Mouse (Mus musculus): ENCODE measurements around the gene Ercc6. TPM values are rescaled to one million over a fixed set of nuclear protein-coding genes. Genes with fewer than 3 reads are reported as not detected.

Ercc6 gene
- total RNA-seq, 1 experiment = 23.0 TPM

DNA sequence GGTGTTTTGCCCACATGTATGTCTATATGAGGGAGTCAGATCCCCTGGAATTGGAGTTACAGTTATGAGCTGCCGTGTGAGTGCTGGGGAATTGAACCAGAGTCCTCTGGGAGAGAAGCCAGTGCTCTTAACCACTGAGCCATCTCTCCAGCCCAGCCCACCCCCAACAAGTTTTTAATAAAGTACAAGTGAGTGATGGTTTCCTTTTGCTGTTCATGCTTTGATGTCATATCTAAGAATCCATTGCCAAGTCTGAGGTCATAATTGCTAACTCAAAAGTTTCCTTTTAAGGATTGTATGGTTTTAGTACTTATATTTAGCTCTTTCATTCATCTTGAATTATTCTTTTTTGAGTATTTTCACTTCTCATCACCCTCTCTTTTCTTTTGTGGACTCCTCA is 9.4 kb upstream of the Ercc6 start:
- Histone ChIP-seq H3K4me3 (ENCODE audit: insufficient read depth in 1 of 2, low read depth in 1 of 2, low read length in 2 of 2, poor library complexity in 1 of 2, severe bottlenecking in 1 of 2) (no peak overlapping the region), H3K9me3 (ENCODE audit: control insufficient read depth, insufficient read depth, low read depth, low read length) (no peaks in the 10 kb centered on the region), H3K4me1 (ENCODE audit: control insufficient read depth in 2 of 2, insufficient read depth in 2 of 2, low read length in 2 of 2, poor library complexity in 1 of 2) (no peaks in the 10 kb centered on the region), H3K9ac (ENCODE audit: insufficient read depth, low read depth, low read length, poor library complexity, severe bottlenecking) (no peak overlapping the region), H3K36me3 (ENCODE audit: control insufficient read depth, insufficient read depth, low read length, poor library complexity, severe bottlenecking) (no peaks in the 10 kb centered on the region), H3K27ac (ENCODE audit: insufficient read depth, low read depth, low read length, poor library complexity, severe bottlenecking) (no peak overlapping the region)
- in situ Hi-C loops (cut with MboI; ENCODE audit: low sequenced_read_pairs in 2 of 2, unreplicated experiment in 2 of 2) = no loop called here
- DNase-seq (ENCODE audit: low read depth, low spot score) = no peak
- no peak for TF ChIP-seq ZC3H11A (IDR thresholded peaks at IDR 0.05; ENCODE audit: borderline replicate concordance, low read depth, low read length)
- TF ChIP-seq CHD2 (IDR thresholded peaks at IDR 0.05; ENCODE audit: low read depth, low read length) = no peak
- TF ChIP-seq MAFK (IDR thresholded peaks at IDR 0.05; ENCODE audit: insufficient read depth, low read depth, low read length) = no peak
- TF ChIP-seq HCFC1 (IDR thresholded peaks at IDR 0.05; ENCODE audit: borderline replicate concordance, insufficient read depth, low read length) = no peak
- no peak for TF ChIP-seq ZNF384 (IDR thresholded peaks at IDR 0.05; ENCODE audit: low read depth, low read length)

- no peak for TF ChIP-seq MAFK (IDR thresholded peaks at IDR 0.05; ENCODE audit: insufficient read depth, low read depth, low read length)
- DNase-seq (ENCODE audit: low read depth, low spot score) = no peak
- Histone ChIP-seq H3K36me3 (ENCODE audit: control insufficient read depth, insufficient read depth, low read length, poor library complexity, severe bottlenecking) (no peaks in the 10 kb centered on the region), H3K4me1 (ENCODE audit: control insufficient read depth in 2 of 2, insufficient read depth in 2 of 2, low read length in 2 of 2, poor library complexity in 1 of 2) (no peaks in the 10 kb centered on the region), H3K27ac (ENCODE audit: insufficient read depth, low read depth, low read length, poor library complexity, severe bottlenecking) (no peak overlapping the region), H3K9me3 (ENCODE audit: control insufficient read depth, insufficient read depth, low read depth, low read length) (no peaks in the 10 kb centered on the region), H3K4me3 (ENCODE audit: insufficient read depth in 1 of 2, low read depth in 1 of 2, low read length in 2 of 2, poor library complexity in 1 of 2, severe bottlenecking in 1 of 2) (no peak overlapping the region), H3K9ac (ENCODE audit: insufficient read depth, low read depth, low read length, poor library complexity, severe bottlenecking) (no peak overlapping the region)
- in situ Hi-C loops (cut with MboI; ENCODE audit: low sequenced_read_pairs in 2 of 2, unreplicated experiment in 2 of 2) = no loop called here
These were observed 7.0 kb upstream of the Ercc6 start for GRCm38 (mm10) chr14:32506329-32506728.

DNA sequence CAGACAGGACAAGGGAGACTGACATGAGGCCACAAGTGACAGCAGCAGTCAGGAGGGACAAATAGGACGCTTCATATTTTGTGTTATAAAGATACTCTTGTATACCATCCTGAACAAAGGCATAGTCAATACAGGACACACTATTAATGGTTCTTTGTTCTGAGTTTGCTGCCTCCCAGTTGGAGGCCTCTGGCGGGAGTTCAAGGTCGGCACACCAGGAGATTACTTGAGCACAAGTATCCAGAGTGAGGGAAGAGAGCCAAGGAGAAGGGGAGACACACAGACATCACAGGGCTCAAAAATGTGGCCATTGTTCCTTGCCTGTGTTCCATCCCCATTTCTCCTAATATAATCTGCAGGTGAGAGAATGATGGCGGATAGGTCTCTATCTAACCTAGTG is 6.1 kb upstream of the Ercc6 start:
- H3K9me3 ChIP-seq (ENCODE audit: control insufficient read depth, insufficient read depth, low read depth, low read length) = no peaks in the 10 kb centered on the region

GRCm38 (mm10) chr14:32508105-32508835 is 5.1 kb upstream of the Ercc6 start:
- no peak overlapping the region for H3K27ac ChIP-seq (ENCODE audit: insufficient read depth, low read depth, low read length, poor library complexity, severe bottlenecking)
- no peak overlapping the region for H3K4me3 ChIP-seq (ENCODE audit: insufficient read depth in 1 of 2, low read depth in 1 of 2, low read length in 2 of 2, poor library complexity in 1 of 2, severe bottlenecking in 1 of 2)
- no peak for TF ChIP-seq ZC3H11A (IDR thresholded peaks at IDR 0.05; ENCODE audit: borderline replicate concordance, low read depth, low read length)
- TF ChIP-seq CHD2 (IDR thresholded peaks at IDR 0.05; ENCODE audit: low read depth, low read length) = no peak
- H3K4me1 ChIP-seq (ENCODE audit: control insufficient read depth in 2 of 2, insufficient read depth in 2 of 2, low read length in 2 of 2, poor library complexity in 1 of 2) = peaks cover 0 to 2% of the 10 kb centered on the region in 2 experiments; a peak in 1 of 4 replicates
- in situ Hi-C loops (cut with MboI; ENCODE audit: low sequenced_read_pairs in 2 of 2, unreplicated experiment in 2 of 2) = no loop called here
- no peaks in the 10 kb centered on the region for H3K9me3 ChIP-seq (ENCODE audit: control insufficient read depth, insufficient read depth, low read depth, low read length)
- no peak overlapping the region for H3K9ac ChIP-seq (ENCODE audit: insufficient read depth, low read depth, low read length, poor library complexity, severe bottlenecking)
- H3K36me3 ChIP-seq (ENCODE audit: control insufficient read depth, insufficient read depth, low read length, poor library complexity, severe bottlenecking) = no peaks in the 10 kb centered on the region
- no peak for DNase-seq (ENCODE audit: low read depth, low spot score)

More for the DNA sequence above, 6.1 kb upstream of the Ercc6 start:
- no peaks in the 10 kb centered on the region for H3K36me3 ChIP-seq (ENCODE audit: control insufficient read depth, insufficient read depth, low read length, poor library complexity, severe bottlenecking)
- in situ Hi-C loops (cut with MboI; ENCODE audit: low sequenced_read_pairs in 2 of 2, unreplicated experiment in 2 of 2) = no loop called here
- no peak overlapping the region for H3K9ac ChIP-seq (ENCODE audit: insufficient read depth, low read depth, low read length, poor library complexity, severe bottlenecking)
- no peak overlapping the region for H3K27ac ChIP-seq (ENCODE audit: insufficient read depth, low read depth, low read length, poor library complexity, severe bottlenecking)
- H3K4me3 ChIP-seq (ENCODE audit: insufficient read depth in 1 of 2, low read depth in 1 of 2, low read length in 2 of 2, poor library complexity in 1 of 2, severe bottlenecking in 1 of 2) = no peak overlapping the region
- TF ChIP-seq MAFK (IDR thresholded peaks at IDR 0.05; ENCODE audit: insufficient read depth, low read depth, low read length) (no peak), HCFC1 (IDR thresholded peaks at IDR 0.05; ENCODE audit: borderline replicate concordance, insufficient read depth, low read length) (no peak), ZC3H11A (IDR thresholded peaks at IDR 0.05; ENCODE audit: borderline replicate concordance, low read depth, low read length) (no peak), CHD2 (IDR thresholded peaks at IDR 0.05; ENCODE audit: low read depth, low read length) (no peak), ZNF384 (IDR thresholded peaks at IDR 0.05; ENCODE audit: low read depth, low read length) (no peak)
- H3K4me1 ChIP-seq (ENCODE audit: control insufficient read depth in 2 of 2, insufficient read depth in 2 of 2, low read length in 2 of 2, poor library complexity in 1 of 2) = no peaks in the 10 kb centered on the region
- no peak for DNase-seq (ENCODE audit: low read depth, low spot score)

DNA sequence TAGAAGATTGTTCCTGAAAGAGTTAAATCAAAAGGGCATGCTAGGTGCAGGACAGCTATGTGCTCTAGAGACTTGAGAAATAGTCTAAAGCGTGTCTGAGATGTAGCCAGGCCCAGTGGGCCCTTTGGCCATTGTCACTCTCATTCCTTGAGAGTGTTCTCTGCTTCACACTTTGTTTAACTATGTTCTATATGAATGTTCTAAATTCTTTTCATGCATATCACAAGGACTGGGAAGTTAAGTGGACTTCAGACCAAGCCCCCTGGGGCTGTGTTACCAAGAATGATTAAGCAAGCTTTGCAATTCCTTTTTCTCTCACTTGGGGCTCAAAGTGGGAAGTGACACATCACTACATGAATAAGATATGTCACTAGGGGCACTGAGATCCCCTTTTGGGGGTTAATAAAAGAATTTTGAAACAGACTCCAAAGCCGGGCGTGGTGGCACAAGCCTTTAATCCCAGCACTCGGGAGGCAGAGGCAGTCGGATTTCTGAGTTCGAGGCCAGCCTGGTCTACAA is 3.8 kb upstream of the Ercc6 start:
- DNase-seq (ENCODE audit: low read depth, low spot score) = no peak
- TF ChIP-seq HCFC1 (IDR thresholded peaks at IDR 0.05; ENCODE audit: borderline replicate concordance, insufficient read depth, low read length) (no peak), ZNF384 (IDR thresholded peaks at IDR 0.05; ENCODE audit: low read depth, low read length) (no peak), ZC3H11A (IDR thresholded peaks at IDR 0.05; ENCODE audit: borderline replicate concordance, low read depth, low read length) (no peak)
- H3K9ac ChIP-seq (ENCODE audit: insufficient read depth, low read depth, low read length, poor library complexity, severe bottlenecking) = no peak overlapping the region
- in situ Hi-C loops (cut with MboI; ENCODE audit: low sequenced_read_pairs in 2 of 2, unreplicated experiment in 2 of 2) = no loop called here
- no peak overlapping the region for H3K27ac ChIP-seq (ENCODE audit: insufficient read depth, low read depth, low read length, poor library complexity, severe bottlenecking)
- no peaks in the 10 kb centered on the region for H3K36me3 ChIP-seq (ENCODE audit: control insufficient read depth, insufficient read depth, low read length, poor library complexity, severe bottlenecking)
- peaks cover 0 to 2% of the 10 kb centered on the region in 2 experiments; a peak in 1 of 4 replicates for H3K4me1 ChIP-seq (ENCODE audit: control insufficient read depth in 2 of 2, insufficient read depth in 2 of 2, low read length in 2 of 2, poor library complexity in 1 of 2)
- H3K9me3 ChIP-seq (ENCODE audit: control insufficient read depth, insufficient read depth, low read depth, low read length) = no peaks in the 10 kb centered on the region
- H3K4me3 ChIP-seq (ENCODE audit: insufficient read depth in 1 of 2, low read depth in 1 of 2, low read length in 2 of 2, poor library complexity in 1 of 2, severe bottlenecking in 1 of 2) = no peak overlapping the region

All from ES-E14 (cell line).